Mouse (Mus musculus) heart, embryonic 15.5 days (tissue): ENCODE measurements around the gene Tekt1. TPM values are rescaled to one million over a fixed set of nuclear protein-coding genes. Genes with fewer than 3 reads are reported as not detected.
A peak's percentile ranks its signal among the peaks of the same experiment; 100 is the strongest.

Source experiments
- ATAC-seq: fragments of 200-750 bp; cut with Nextera tagmentation; replicated peaks from 2 replicates; pipeline ENCODE4 v1.8.0; 2017; ENCODE audit warnings: low read depth, moderate TSS enrichment; ENCODE audit not compliant: insufficient number of reproducible peaks, insufficient read depth, low FRiP score
- H3K27ac ChIP-seq: fragments of 300-500 bp; sonication (generic); 2 replicates; pipeline ENCODE4 v1.5.1; 2015; ENCODE audit warnings: mild to moderate bottlenecking, inconsistent platforms
- H3K27me3 ChIP-seq: fragments of 300-500 bp; sonication (generic); 2 replicates; pipeline ENCODE4 v1.6.1; 2015; ENCODE audit warnings: inconsistent platforms
- H3K36me3 ChIP-seq: fragments of 300-500 bp; sonication (generic); 2 replicates; pipeline ENCODE4 v1.6.1; 2015; ENCODE audit warnings: mild to moderate bottlenecking, inconsistent platforms
- H3K4me1 ChIP-seq: fragments of 300-500 bp; sonication (generic); replicated peaks from 2 replicates; pipeline ENCODE4 v1.6.1; 2015; ENCODE audit warnings: inconsistent platforms
- H3K4me2 ChIP-seq: fragments of 300-500 bp; sonication (generic); 2 replicates; pipeline ENCODE4 v1.6.1; 2015; ENCODE audit warnings: inconsistent platforms, mild to moderate bottlenecking, moderate library complexity
- H3K4me3 ChIP-seq: fragments of 300-500 bp; sonication (generic); 2 replicates; pipeline ENCODE4 v1.5.1; 2015; ENCODE audit warnings: mild to moderate bottlenecking, inconsistent platforms
- H3K9ac ChIP-seq: fragments of 300-500 bp; sonication (generic); 2 replicates; pipeline ENCODE4 v1.6.1; 2015; ENCODE audit warnings: mild to moderate bottlenecking, inconsistent platforms
- H3K9me3 ChIP-seq: fragments of 300-500 bp; sonication (generic); replicated peaks from 2 replicates; pipeline ENCODE4 v1.6.1; 2016; ENCODE audit warnings: inconsistent platforms
- WGBS: fragments of 180-500 bp; shearing (Covaris S2); methylation state at CpG from one replicate; pipeline ENCODE4 v1.1.7; 2015; ENCODE audit warnings: mixed read lengths; 5-methylcytosine and 5-hydroxymethylcytosine counted together
- polyA plus RNA-seq: library from polyadenylated mRNA; unstranded; fragments of >200 nt; fragmentation: Nextera tagmentation; extraction: Ambion mirVana; gene quantifications from 2 replicates; pipeline ENCODE4 v1.2.1, GENCODE M21; 2015

Tekt1 gene
- polyA plus RNA-seq = 0.72 and 1.1 TPM in 2 replicates

- peak within 1 kb of the TSS; percentile 52 for H3K4me3 ChIP-seq
- no peak for ATAC-seq
- peaks cover 15% of the 10 kb centered on the region; the same call in 1 of the 2 replicates for H3K4me1 ChIP-seq
- no peaks in the 10 kb centered on the region for H3K9me3 ChIP-seq
- H3K9ac ChIP-seq = peak within 1 kb of the TSS; percentile 45
- no peaks in the 10 kb centered on the region for H3K36me3 ChIP-seq
- no peak within 1 kb of the TSS for H3K27ac ChIP-seq
- H3K4me2 ChIP-seq = peak within 1 kb of the TSS; percentile 92
- WGBS = 33% methylated on average over 10 of the region's 10 CpGs
- no peaks in the 10 kb centered on the region; the same call in 1 of the 2 replicates for H3K27me3 ChIP-seq
Measured at GRCm38 (mm10) chr11:72362347-72362741, at the start of gene Tekt1. Tekt1 (minus strand) TSS chr11:72362442.

GRCm38 (mm10) chr11:72411945-72412344 is 49.7 kb upstream of the Tekt1 start:
- Histone ChIP-seq H3K4me3 (peak overlapping the region; percentile 70), H3K4me1 (peaks cover 82% of the 10 kb centered on the region), H3K36me3 (no peaks in the 10 kb centered on the region), H3K9ac (0 out of 2 replicates have a peak overlapping the region, but pooled peaks have one; percentile 85), H3K27ac (peak overlapping the region; percentile 95), H3K9me3 (no peaks in the 10 kb centered on the region), H3K4me2 (peak overlapping the region; percentile 77), H3K27me3 (no peaks in the 10 kb centered on the region)
- WGBS = 21% methylated on average over 9 of the region's 9 CpGs
- no peak for ATAC-seq

GRCm38 (mm10) chr11:72411093-72411921 is 49.1 kb upstream of the Tekt1 start, which contains the start of gene Smtnl2:
Smtnl2 (minus strand) TSS chr11:72411713.
- peaks cover 82% of the 10 kb centered on the region for H3K4me1 ChIP-seq
- ATAC-seq = peak; percentile 87
- H3K27me3 ChIP-seq = no peaks in the 10 kb centered on the region
- H3K9me3 ChIP-seq = no peaks in the 10 kb centered on the region
- H3K36me3 ChIP-seq = no peaks in the 10 kb centered on the region
- H3K4me2 ChIP-seq = peak within 1 kb of the TSS; percentile 77
- peak within 1 kb of the TSS; percentile 95 for H3K27ac ChIP-seq
- under 1% methylated on average over 85 of the region's 86 CpGs for WGBS
- H3K9ac ChIP-seq = peak within 1 kb of the TSS; percentile 85
- H3K4me3 ChIP-seq = peak within 1 kb of the TSS; percentile 70

DNA sequence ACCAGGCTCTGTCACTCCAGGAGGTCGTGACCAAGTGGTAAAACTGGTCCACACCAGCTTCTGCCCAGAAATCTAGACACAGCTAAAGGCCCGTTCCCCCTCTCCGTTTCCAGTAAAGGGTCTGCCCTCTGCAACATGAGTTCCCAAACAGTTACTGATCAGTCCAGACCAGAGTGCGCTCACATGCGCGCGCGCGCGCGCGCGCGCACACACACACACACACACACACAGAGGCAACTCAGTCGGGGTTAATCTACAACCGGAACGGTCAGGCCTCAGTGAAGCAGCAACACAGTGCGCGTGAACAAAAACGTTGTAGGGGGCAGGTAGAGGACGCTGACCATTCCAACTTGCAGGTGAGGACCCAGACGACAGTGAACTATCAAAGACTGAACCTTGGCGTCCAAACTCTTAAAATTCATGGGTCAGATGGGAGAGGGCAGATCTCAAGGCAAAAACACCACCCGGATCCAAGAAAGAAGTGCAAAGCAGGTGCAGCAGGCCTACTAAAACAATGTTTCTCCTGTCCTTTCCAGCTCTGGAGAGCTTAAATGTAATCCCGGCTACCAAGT is 48.4 kb upstream of the Tekt1 start:
- Histone ChIP-seq H3K36me3 (no peaks in the 10 kb centered on the region), H3K4me3 (peak overlapping the region; percentile 70), H3K27ac (peak overlapping the region; percentile 95), H3K9ac (peak overlapping the region; percentile 85), H3K4me1 (peaks cover 82% of the 10 kb centered on the region), H3K9me3 (no peaks in the 10 kb centered on the region), H3K27me3 (no peaks in the 10 kb centered on the region), H3K4me2 (peak overlapping the region; percentile 77)
- 1% methylated on average over 25 of the region's 25 CpGs for WGBS
- ATAC-seq = no peak

DNA sequence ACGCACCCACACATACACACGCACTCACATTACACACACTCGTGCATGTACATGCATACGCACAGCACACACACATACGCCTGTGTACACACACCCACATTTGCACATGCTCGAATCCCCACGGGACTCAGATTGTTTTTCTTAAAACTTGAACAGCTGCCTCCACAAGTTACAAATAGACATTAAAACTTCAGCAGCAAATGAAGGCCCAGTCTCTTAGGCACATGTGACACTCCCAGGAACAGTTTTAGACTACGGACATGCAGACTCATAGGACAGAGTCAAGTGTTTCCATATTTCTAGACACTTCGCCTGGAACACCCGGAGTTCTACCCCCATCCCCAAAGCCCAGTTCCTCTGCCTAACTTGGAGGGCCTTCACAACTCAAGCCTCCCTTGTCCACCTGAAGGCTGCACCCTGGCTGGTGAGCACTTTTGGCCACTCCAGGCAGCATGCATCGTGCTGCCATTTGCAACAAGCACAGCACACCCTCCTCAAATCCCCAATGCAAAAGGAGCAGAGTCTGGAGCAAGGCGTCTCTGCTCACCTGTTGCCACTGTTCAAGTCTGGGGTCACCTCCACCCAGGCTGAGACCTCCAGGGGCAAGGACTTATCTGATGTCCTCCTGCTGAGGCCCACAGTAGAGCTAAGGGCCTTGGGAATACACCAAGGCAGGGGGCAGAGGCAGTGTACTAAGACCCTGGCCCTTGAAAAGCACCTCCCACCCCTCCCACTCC is 47.6 kb upstream of the Tekt1 start:
- 34% methylated on average over 12 of the region's 12 CpGs for WGBS
- no peak for ATAC-seq
- Histone ChIP-seq H3K36me3 (no peaks in the 10 kb centered on the region), H3K9ac (peak overlapping the region; percentile 85), H3K4me1 (peaks cover 81% of the 10 kb centered on the region), H3K27ac (peak overlapping the region; percentile 95), H3K9me3 (no peaks in the 10 kb centered on the region), H3K4me3 (peak overlapping the region; percentile 70), H3K4me2 (peak overlapping the region; percentile 77), H3K27me3 (no peaks in the 10 kb centered on the region)

- H3K4me1 ChIP-seq = peaks cover 76% of the 10 kb centered on the region
- H3K9me3 ChIP-seq = no peaks in the 10 kb centered on the region
- peaks cover 4% of the 10 kb centered on the region for H3K36me3 ChIP-seq
- ATAC-seq = no peak
- H3K9ac ChIP-seq = peak overlapping the region; percentile 85
- peak overlapping the region; percentile 95 for H3K27ac ChIP-seq
- no peaks in the 10 kb centered on the region for H3K27me3 ChIP-seq
- H3K4me3 ChIP-seq = peak overlapping the region; percentile 70
- H3K4me2 ChIP-seq = peak overlapping the region; percentile 77
- 27% methylated on average over 9 of the region's 9 CpGs for WGBS
Measured at GRCm38 (mm10) chr11:72408451-72409170, 46.4 kb upstream of the Tekt1 start.

DNA sequence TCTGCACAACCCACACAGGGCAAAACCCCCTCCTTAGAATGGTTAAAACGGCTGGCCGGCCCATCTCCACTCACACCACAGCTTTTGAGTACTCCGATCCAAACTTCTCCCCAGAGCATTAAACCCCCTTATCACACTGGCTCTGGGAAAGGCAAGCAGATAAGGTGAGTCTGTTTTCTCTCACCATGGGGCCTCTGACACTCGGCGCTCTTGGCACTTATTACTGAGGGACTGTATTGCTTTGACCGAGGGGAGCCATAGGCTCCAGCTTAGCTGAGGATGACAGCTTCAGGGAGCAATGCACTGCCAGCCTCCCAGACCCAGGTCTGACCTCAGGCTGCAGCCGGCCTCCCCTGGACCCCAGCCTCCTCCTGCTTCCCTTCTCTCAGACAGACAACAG is 45.3 kb upstream of the Tekt1 start:
- Histone ChIP-seq H3K9ac (0 out of 2 replicates have a peak overlapping the region, but pooled peaks have one; percentile 85), H3K4me2 (peak overlapping the region; percentile 77), H3K27me3 (no peaks in the 10 kb centered on the region), H3K4me1 (peaks cover 73% of the 10 kb centered on the region), H3K36me3 (peaks cover 14% of the 10 kb centered on the region), H3K27ac (peak overlapping the region; percentile 95), H3K9me3 (no peaks in the 10 kb centered on the region), H3K4me3 (peak overlapping the region; percentile 70)
- peak; percentile 82 for ATAC-seq
- 8% methylated on average over 7 of the region's 7 CpGs for WGBS

DNA sequence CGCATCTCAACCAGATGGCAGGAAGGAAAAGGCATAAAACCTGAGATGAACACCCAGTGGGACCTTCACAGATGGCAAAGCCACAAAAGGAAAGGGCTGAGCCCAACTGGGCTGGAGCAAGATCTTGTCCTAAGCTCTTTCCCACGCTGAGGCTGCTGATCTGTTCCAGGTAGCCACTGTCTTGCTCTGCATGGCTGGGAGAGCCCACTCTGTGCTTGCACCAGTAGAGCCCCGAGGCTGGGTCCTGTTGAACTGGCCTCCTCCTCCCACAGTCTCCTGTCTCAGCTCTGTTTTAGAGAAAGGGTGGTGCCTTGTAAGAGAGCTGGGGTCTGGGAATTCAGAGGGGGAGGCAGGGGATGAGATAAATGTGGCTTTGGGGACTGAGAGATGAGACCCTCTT is 44.8 kb upstream of the Tekt1 start:
- Histone ChIP-seq H3K4me2 (peak overlapping the region; percentile 77), H3K27ac (peak overlapping the region; percentile 95), H3K36me3 (peaks cover 15% of the 10 kb centered on the region), H3K9me3 (no peaks in the 10 kb centered on the region), H3K9ac (peak overlapping the region; percentile 37; the same call in 1 of the 2 replicates), H3K4me1 (peaks cover 73% of the 10 kb centered on the region), H3K27me3 (no peaks in the 10 kb centered on the region), H3K4me3 (peak overlapping the region; percentile 70)
- 21% methylated on average over 3 of the region's 3 CpGs for WGBS
- no peak for ATAC-seq

- Histone ChIP-seq H3K27me3 (no peaks in the 10 kb centered on the region), H3K4me3 (peak overlapping the region; percentile 70), H3K36me3 (peaks cover 19% of the 10 kb centered on the region), H3K9me3 (no peaks in the 10 kb centered on the region), H3K27ac (peak overlapping the region; percentile 95), H3K4me2 (peak overlapping the region; percentile 77), H3K4me1 (peaks cover 78% of the 10 kb centered on the region), H3K9ac (peak overlapping the region; percentile 37; the same call in 1 of the 2 replicates)
- 33% methylated on average over 8 of the region's 8 CpGs for WGBS
- ATAC-seq = no peak
Measured at GRCm38 (mm10) chr11:72406079-72406675, 43.9 kb upstream of the Tekt1 start.

- Histone ChIP-seq H3K27ac (peak overlapping the region; percentile 95), H3K4me1 (peaks cover 80% of the 10 kb centered on the region), H3K9me3 (no peaks in the 10 kb centered on the region), H3K36me3 (peaks cover 25% of the 10 kb centered on the region), H3K9ac (peak overlapping the region; percentile 10; the same call in 1 of the 2 replicates), H3K4me3 (0 out of 2 replicates have a peak overlapping the region, but pooled peaks have one; percentile 70), H3K4me2 (peak overlapping the region; percentile 77), H3K27me3 (no peaks in the 10 kb centered on the region)
- no peak for ATAC-seq
- 31% methylated on average over 4 of the region's 4 CpGs for WGBS
Measured at GRCm38 (mm10) chr11:72405532-72405931, 43.3 kb upstream of the Tekt1 start.
